Mouse (Mus musculus) small intestine, adult 2 months (tissue): ENCODE results near the gene Agpat4.

Experiments used
- CTCF ChIP-seq: fragments of 200-500 bp; IDR thresholded peaks from 2 replicates; pipeline ENCODE4 v1.5.1; 2012; ENCODE audit warnings: low read depth, mild to moderate bottlenecking, control low read depth, inconsistent platforms, low read length, moderate library complexity, mixed read lengths; ENCODE audit not compliant: insufficient replicate concordance, insufficient read length; ENCODE audit errors: extremely low read depth
- POLR2A ChIP-seq: fragments of 200-500 bp; IDR thresholded peaks from 2 replicates; pipeline ENCODE4 v1.6.1; 2012; ENCODE audit warnings: low read depth, mild to moderate bottlenecking, control low read depth, inconsistent platforms, low read length, moderate library complexity

GRCm38 (mm10) chr17:12163903-12164302, 45.4 kb downstream of the Agpat4 start:
- TF ChIP-seq CTCF (no peak), POLR2A (no peak)
